Mouse (Mus musculus) right cerebral cortex, adult 2 months (tissue): Measurements from ENCODE around the gene Dag1.

Experiments
- DNase-seq, 2 experiments: peaks; one replicate each; pipeline ENCODE4 v3.0.0; 2021 to 2022; ENCODE audit warnings: low spot score in 2 of 2

The Dag1 gene

DNA sequence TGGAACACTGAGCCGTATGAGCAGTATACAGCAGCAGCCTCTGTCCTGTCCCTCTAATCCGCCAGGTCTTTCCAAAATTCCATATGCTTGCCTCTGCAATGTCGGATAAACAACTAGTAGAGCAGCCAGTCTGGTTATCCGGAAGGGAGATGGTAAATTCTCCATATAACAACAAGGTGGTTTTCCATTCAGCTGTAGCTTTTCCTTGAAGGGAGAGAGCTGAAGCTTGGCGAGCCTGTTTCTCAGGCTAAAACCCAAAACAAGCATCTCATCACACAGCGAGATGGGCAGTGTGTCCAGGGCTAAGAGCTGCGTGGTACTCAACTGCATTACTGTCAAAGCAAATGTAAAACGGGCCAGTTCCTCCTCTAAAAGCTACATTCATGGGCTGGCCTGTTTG lies 75.2 kb downstream of the Dag1 start:
- no peak for DNase-seq

GRCm38 (mm10) chr9:108187616-108188015 lies 76.1 kb downstream of the Dag1 start:
- peak; percentile 70 to 75 for DNase-seq

GRCm38 (mm10) chr9:108185786-108186185 lies 78.0 kb downstream of the Dag1 start:
- no peak for DNase-seq

DNA sequence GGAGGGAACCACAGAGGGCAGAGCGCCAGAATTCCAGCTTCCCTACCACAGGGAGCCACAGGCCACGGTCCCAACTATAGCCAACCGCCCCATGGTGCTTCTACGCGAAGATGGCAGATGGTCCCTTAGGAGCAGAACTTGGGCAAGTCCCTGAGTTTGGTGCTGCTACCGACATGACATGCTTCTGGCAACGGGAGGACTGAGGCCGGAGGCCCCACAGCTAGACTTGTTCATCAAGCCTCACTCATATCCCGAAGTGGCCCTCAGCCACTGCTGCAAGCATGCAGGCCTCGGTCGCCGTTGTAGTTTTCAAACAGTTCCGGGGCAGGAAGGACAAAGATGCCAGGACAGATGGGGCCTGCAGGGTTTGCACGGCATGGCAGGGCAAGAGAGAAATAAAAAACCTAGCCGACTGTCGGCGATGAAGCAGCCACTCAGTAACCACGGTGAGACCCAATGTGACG lies 80.2 kb downstream of the Dag1 start:
- DNase-seq: no peak

DNA sequence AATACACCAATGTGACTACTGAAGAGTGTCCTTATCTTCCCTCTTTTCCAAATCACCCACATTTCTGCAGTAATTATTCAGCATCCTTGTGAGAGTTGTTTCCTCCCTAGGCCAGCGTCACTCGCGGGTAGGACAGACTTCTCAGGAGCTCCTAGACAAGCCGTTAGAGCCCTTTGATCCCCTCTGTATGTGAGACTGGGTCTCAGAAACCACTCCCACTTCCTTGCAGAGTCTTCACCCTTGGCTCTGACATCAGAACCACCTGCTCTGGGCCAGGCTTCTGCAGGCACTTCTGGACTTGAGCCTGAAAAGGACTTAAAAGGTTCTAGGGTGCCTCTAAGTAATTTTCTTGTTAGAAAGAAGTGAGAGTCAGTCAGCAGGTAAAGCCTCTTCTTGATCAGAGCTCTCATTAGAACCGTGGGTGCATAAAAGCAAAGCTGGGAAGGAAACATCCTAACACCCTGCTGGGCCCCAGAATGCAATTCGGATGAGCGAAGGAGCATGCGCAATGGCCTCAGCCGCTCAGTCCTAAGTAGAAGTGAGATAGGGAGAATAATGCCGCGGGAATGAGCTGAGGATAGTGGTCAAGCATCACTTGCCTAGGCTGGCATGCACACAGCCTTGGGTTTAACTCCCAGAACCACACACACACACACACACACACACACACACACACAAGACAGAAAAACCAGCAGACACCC lies 80.8 kb downstream of the Dag1 start:
- DNase-seq: no peak

GRCm38 (mm10) chr9:108178391-108178790 lies 85.4 kb downstream of the Dag1 start:
- no peak for DNase-seq

DNA sequence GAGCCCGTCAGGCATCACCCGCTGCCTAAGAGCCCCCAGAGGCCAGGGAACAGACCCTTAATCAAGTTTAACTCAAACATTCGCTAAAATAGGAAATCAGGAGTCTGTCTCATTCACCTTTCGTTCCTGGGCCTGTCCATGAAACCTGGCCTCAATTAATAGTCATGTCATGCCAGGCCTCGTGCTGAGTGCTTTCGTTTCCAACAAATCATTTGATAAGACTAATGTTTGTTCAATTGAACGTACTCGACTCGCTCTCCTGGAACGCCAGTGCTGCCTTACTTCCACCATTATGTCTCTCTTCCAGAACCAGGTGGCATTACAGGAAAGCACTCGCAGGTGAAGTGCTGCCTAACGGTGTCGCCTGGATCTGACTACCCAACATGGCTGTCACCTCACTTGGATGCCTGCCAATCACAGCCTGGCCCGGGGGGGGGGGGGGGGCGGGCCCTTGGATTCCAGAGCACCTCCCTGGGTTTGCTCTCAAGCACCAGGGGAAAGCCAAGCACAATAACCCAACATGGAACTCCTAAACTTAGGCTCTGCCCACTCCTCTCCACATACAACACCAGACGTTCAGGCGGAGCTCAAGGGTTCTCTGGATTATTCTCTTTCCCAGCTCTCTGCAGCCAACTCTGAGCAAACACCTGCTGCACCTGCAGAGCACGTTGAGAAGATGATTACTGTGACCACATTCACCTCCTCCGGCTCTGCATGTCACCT lies 88.5 kb downstream of the Dag1 start:
- DNase-seq: no peak

DNA sequence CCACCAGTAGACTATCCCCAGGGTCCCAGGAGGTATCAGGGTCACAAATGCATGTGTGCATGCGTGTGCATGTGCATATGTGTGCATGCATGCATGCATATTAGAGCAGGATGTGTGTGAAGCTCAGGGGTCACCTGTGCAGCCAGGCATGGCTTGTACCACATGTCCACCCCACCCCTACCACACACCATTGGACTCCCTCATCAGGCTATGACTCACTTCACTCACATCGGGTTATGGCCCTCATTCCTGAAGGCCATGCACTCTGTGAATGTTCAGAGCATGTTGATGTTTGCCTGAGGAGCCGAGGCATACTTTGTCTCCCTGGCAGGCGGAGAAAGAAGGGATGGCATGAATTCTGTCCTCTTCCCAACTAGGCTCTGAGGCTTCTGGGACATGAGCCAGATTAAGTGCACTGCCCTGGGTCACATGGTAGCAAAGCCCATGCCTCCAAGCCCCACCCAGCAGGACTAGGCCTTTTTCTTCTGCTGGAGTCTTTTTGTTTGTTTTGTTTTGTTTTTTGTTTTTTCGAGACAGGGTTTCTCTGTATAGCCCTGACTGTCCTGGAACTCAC lies 90.9 kb downstream of the Dag1 start:
- DNase-seq: no peak

GRCm38 (mm10) chr9:108169751-108170150 lies 94.0 kb downstream of the Dag1 start:
- DNase-seq: no peak

DNA sequence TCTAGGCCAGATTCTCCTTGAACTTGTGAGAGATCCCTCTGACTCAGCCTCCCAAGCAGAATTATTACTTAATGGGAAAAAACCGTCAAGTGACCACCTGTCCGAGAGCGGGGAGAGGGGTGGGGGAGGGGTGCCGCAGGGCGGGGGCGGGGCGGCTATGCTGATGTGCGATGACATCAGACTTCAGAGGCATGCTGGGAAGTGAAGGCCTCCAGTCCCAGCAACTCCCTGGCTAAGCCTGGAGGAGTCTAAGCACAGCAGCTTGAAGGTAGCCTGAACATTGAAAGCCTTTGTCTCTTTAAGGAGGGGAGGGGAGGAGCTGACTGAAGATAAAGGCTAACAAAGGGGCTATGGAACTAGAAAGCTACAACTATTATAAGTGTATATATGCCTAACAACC lies 98.6 kb downstream of the Dag1 start:
- DNase-seq: no peak

DNA sequence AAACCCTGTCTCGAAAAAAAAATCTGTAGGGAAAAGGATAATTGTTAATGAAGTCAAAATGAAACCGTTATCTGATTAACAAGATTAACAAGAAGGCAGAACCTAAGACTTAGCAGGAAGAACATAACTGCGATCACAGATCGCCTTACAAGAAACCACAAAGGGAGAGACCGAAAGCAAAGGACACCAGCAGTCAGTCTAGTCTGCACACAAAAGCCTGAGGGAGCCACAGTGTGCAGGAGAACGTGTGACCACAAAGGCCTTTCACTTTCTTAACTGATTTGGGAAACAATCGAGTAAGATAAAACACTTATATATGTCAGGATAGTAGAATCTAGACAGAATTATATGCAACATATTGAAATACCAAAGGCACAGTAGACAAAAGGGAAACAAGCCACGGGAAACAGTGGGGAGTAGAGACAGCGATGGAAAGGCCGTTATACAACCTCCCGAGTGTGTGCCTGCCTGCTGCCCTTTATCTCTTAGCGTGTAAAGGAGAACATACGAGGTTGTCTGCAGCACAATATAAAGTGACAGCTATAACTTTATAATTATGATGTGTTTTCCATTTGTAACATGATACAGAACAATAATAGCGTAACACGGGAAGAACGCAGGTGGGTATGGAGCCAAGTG lies 100.0 kb downstream of the Dag1 start:
- DNase-seq: no peak

- DNase-seq: no peak
These were observed 105.9 kb downstream of the Dag1 start for GRCm38 (mm10) chr9:108157891-108158290.

GRCm38 (mm10) chr9:108157451-108157850 lies 106.3 kb downstream of the Dag1 start:
- DNase-seq: peak; percentile 70 to 75

DNA sequence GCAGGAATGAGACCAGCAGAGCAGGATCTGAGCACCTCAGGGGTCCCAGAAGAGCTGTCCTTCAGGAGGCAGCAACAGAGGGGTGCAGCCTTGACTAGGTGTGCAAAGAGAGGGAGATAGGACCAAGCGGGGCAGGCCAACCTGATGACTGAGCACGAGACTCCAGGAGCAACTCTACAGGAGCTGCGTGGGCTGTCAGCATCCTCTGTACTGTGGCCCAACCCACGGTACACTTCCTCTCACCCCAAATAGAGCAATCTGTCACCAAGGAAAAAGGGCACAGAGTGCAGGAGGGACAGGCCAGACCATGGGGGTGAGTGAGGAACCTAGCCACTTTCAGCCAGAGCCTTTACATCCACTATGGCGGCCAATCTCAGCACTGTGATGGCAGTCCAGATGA lies 107.0 kb downstream of the Dag1 start:
- no peak for DNase-seq

DNA sequence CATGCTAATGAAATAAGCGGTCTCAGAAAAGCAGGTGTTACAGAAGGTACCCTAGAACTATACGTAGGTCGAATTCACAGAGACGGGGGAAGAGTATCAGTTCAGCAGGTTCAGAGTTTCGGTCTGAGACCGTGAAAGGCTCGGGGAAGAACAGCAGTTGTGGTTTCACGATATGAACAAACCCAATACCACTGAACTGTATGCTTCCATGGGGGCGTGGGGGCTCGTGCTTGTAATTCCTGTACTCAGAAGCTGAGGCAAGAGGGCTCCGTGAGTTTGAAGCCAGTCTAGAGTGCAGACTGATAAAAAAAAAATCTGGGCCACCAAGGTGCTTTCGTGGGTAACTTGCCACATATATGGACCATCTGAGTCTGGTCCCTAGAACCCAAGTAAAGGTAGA lies 108.9 kb downstream of the Dag1 start:
- DNase-seq: no peak
